Mouse (Mus musculus): ENCODE measurements around the gene Egfl7. TPM values are rescaled to one million over a fixed set of nuclear protein-coding genes. Genes with fewer than 3 reads are reported as not detected.
A peak's percentile ranks its signal among the peaks of the same experiment; 100 is the strongest.

The Egfl7 gene
- polyA plus RNA-seq, 1 experiment, result 196 TPM

DNA sequence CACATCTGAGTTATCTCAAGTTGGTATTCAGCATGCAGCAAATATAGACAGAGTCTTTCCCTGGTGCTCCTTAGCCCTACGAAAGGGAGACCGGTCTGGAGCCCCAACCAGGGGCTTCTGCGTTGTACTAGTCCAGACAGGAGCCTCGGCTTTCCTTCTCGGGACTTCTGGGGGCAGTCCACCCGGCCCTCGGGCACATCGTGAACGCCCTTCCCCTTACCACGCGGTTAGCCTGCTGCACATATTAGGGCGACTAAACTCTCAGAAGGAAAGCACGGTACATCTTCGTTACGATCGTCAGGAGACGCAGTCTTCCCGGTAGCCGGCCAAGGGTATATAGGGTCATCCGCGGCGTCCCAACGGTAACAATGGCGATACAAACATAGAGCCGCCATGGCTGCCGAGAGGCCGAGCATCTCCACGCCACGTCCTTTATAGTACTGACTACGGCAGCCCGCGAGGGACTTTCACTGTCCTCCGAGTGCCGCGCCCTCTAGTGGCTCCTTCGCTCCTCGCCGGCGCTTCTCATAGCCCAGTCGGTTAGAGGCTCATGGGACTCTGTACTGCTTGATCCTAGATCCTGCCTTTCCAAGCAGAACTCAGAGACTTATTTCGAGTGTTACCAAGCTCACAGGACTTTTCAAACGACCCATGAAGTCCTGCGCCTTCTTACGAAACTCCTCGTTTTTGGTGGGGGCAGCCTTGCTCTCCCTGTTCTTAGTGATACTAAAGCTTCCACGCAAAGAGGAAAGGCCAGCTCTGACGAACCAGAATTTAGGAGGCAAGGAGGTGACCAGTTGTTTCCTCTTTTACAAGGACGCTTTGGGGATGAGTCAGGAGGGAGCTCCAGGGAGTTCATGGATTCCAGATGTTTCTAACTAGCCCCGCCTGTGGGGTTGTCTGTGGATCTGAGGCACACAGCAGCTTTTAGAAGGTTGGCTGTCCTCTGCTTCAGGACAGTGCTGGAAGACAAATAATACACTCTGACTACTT is 60.3 kb downstream of the Egfl7 start:
- Histone ChIP-seq H3K4me1 (ENCODE audit: control insufficient read depth, insufficient read depth, insufficient read length) (peaks cover 14% of the 10 kb centered on the region; the same call in 1 of the 2 replicates), H3K4me3 (ENCODE audit: extremely low read depth, insufficient read depth, insufficient read length) (peak overlapping the region; percentile 98), H3K27ac (ENCODE audit: insufficient read depth, low read length) (peak overlapping the region; percentile 82), H3K27me3 (ENCODE audit: control insufficient read depth, insufficient read depth, low read length) (no peaks in the 10 kb centered on the region), H3K36me3 (ENCODE audit: control insufficient read depth, insufficient read depth, low read length) (peaks cover 13% of the 10 kb centered on the region)
- WGBS, result 6% methylated on average over 49 of the region's 49 CpGs
- peak; percentile 98 for TF ChIP-seq CTCF (IDR thresholded peaks at IDR 0.05; ENCODE audit: extremely low read depth, insufficient read depth, insufficient read length, insufficient replicate concordance)
- peak; percentile 87 for TF ChIP-seq POLR2A (IDR thresholded peaks at IDR 0.05; ENCODE audit: low read depth, low read length)
- peak; percentile 86 to 93 for DNase-seq (ENCODE audit: low read depth in 1 of 2, low spot score in 2 of 2)

GRCm38 (mm10) chr2:26641006-26641647 is 61.3 kb downstream of the Egfl7 start:
- no peak for TF ChIP-seq CTCF (IDR thresholded peaks at IDR 0.05; ENCODE audit: extremely low read depth, insufficient read depth, insufficient read length, insufficient replicate concordance)
- TF ChIP-seq POLR2A (IDR thresholded peaks at IDR 0.05; ENCODE audit: low read depth, low read length), result no peak
- Histone ChIP-seq H3K27me3 (ENCODE audit: control insufficient read depth, insufficient read depth, low read length) (no peaks in the 10 kb centered on the region), H3K4me1 (ENCODE audit: control insufficient read depth, insufficient read depth, insufficient read length) (peaks cover 14% of the 10 kb centered on the region; the same call in 1 of the 2 replicates), H3K27ac (ENCODE audit: insufficient read depth, low read length) (no peak overlapping the region), H3K36me3 (ENCODE audit: control insufficient read depth, insufficient read depth, low read length) (peaks cover 7% of the 10 kb centered on the region; the same call in 1 of the 2 replicates), H3K4me3 (ENCODE audit: extremely low read depth, insufficient read depth, insufficient read length) (no peak overlapping the region)
- DNase-seq (ENCODE audit: low read depth in 1 of 2, low spot score in 2 of 2), result no peak
- 73% methylated on average over 7 of the region's 7 CpGs for WGBS

Other genes starting within 250 kb of the Egfl7 start
- gene Dnlz, start 227.9 kb upstream of the Egfl7 start, polyA plus RNA-seq (2012; rRNA removed), result 13.4 and 20.0 TPM in 2 replicates
- 11.9 and 17.7 TPM in 2 replicates for gene Card9, start 219.1 kb upstream of the Egfl7 start, polyA plus RNA-seq (2012; rRNA removed)
- 41.1 and 46.5 TPM in 2 replicates for gene Snapc4, start 199.4 kb upstream of the Egfl7 start, polyA plus RNA-seq (2012; rRNA removed)
- gene Entr1, start 190.7 kb upstream of the Egfl7 start, polyA plus RNA-seq (2012; rRNA removed), result 60.1 and 70.5 TPM in 2 replicates
- 17.6 and 21.2 TPM in 2 replicates for gene Pmpca, start 190.7 kb upstream of the Egfl7 start, polyA plus RNA-seq (2012; rRNA removed)
- gene Inpp5e, start 170.8 kb upstream of the Egfl7 start, polyA plus RNA-seq (2012; rRNA removed), result 22.8 and 26.1 TPM in 2 replicates
- 65.2 and 74.3 TPM in 2 replicates for gene Sec16a, start 134.8 kb upstream of the Egfl7 start, polyA plus RNA-seq (2012; rRNA removed)
- 34.6 and 39.6 TPM in 2 replicates for gene Notch1, start 63.4 kb upstream of the Egfl7 start, polyA plus RNA-seq (2012; rRNA removed)
- gene Gm20532, start 6.6 kb downstream of the Egfl7 start, polyA plus RNA-seq (2012; rRNA removed), result not detected in 2 replicates
- gene Agpat2, start 24.4 kb downstream of the Egfl7 start, polyA plus RNA-seq (2012; rRNA removed), result 22.7 and 27.7 TPM in 2 replicates
- gene Fam69b, start 48.4 kb downstream of the Egfl7 start, polyA plus RNA-seq (2012; rRNA removed), result 3.0 and 3.6 TPM in 2 replicates
- gene Lcn4, start 91.3 kb downstream of the Egfl7 start, polyA plus RNA-seq (2012; rRNA removed), result 0.90 and 1.3 TPM in 2 replicates